Mouse (Mus musculus) spleen, adult 10 weeks (tissue): Measurements from ENCODE around the gene Cep295nl. TPM values are rescaled to one million over a fixed set of nuclear protein-coding genes. Genes with fewer than 3 reads are reported as not detected.

ENCODE experiments used
- polyA plus RNA-seq: library from polyadenylated mRNA; stranded (reverse); fragments of 350-450 nt; fragmentation: Illumina TruSeq; extraction: RNeasy Lipid Tissue Mini Kit (QIAGEN cat#74804); gene quantifications from one replicate; pipeline ENCODE4 v1.2.3, GENCODE M21; 2015; ENCODE audit warnings: low replicate concordance; ENCODE audit not compliant: insufficient read depth

Gene Cep295nl
- 0.23 TPM for polyA plus RNA-seq

DNA sequence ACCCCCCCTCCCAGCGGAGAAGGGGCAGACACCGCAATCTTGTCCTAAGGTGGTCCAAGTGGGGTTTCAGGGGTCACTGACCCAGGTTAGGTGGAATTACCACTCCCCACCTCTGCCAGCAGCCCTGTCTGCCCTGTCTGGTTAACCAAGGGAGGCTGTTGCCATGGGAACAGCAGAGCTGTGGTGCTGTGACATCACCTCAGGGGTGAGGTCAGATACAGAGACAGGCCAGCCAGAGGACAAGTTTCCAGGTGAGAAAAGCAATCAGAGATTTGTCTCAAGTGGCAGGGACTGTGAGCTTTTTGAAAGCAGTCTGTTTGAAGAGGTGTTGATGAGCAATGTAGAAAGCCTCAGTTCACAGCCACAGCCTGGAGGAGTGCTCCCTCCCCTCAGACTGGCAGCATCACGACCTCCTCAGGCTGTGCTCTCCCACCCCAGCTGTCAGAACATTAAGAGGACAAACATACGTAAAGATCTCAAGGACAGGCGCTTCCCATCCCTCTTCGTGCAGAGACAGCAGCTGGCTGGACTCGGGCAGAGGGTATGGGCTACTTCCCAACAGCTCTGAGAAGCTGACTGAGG, at the start of gene Cep295nl:
Gene Cep295nl (minus strand): TSS at position 101 of the 582 bp plus-strand sequence.

GRCm38 (mm10) chr11:118355640-118356039, 13.3 kb upstream of the Cep295nl start, which contains the start of gene Timp2:
TSS of gene Timp2 (minus strand) at chr11:118355740.

DNA sequence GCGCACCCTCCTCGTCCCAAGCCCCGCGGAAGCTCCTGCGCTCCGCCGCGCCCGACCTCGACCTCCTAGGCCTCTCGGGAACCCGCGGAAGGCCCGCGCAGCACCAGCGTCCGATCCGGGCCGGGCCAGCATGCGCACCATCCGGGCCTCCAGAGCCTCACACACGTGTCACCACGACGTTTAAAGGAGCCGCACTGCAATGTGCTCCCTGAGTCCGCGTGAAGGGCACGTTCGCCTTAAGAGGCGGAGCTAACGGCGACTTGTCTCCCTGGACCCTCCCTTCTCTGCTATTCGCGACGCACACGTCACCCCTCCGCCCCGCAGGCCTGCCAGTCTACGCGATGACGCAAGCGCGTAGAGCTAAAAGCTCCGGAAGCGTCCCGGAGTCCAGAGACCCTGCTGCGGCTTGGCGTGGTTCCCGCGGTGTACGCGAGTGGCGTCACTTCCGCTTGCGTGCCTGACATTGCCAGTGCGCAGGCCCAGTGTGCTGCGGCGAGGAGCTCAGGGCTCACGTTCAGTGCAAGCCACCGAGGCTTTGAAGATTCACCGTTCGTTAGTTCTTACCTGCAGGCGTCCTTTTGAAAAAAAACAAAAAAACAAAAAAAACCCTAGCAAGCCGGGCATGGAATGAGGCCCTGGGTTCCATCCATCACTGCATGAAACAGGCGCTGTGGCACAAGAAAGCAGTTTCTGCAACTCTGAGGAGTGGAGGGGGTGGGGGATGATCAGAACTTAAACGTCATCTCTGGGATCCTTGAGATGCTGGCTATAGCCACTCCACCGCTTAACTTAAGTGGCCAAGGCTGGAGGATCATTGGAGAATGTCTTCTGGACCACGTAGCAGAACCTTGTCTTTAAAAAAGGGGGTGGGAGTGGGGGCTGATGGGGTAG, 52.1 kb downstream of the Cep295nl start, which contains the start of gene Usp36:
Gene Usp36 (minus strand): TSS at position 246 of the 891 bp plus-strand sequence.

Other genes starting within 250 kb of the Cep295nl start
- gene Dnah17, start 211.9 kb downstream of the Cep295nl start, polyA plus RNA-seq, result 0.12 TPM
- gene Cyth1, start 93.9 kb downstream of the Cep295nl start, polyA plus RNA-seq, result 188 TPM
- 20.9 TPM for gene Usp36, start 52.3 kb downstream of the Cep295nl start, polyA plus RNA-seq
- 117 TPM for gene Timp2, start 13.2 kb upstream of the Cep295nl start, polyA plus RNA-seq
- gene Lgals3bp, start 59.6 kb upstream of the Cep295nl start, polyA plus RNA-seq, result 116 TPM
- 21.0 TPM for gene Cant1, start 76.6 kb upstream of the Cep295nl start, polyA plus RNA-seq
- gene C1qtnf1, start 85.7 kb upstream of the Cep295nl start, polyA plus RNA-seq, result 10.3 TPM
- 4.4 TPM for gene Engase, start 134.3 kb upstream of the Cep295nl start, polyA plus RNA-seq